Mouse (Mus musculus): Measurements from ENCODE around the gene Pgf.

Gene Pgf

GRCm38 (mm10) chr12:85177740-85178239, at the start of gene Pgf:
Pgf (minus strand) TSS chr12:85177790.
- no peak for DNase-seq (ENCODE audit: inconsistent ontology term)

GRCm38 (mm10) chr12:85227227-85227626, 49.6 kb upstream of the Pgf start:
- DNase-seq (ENCODE audit: inconsistent ontology term), result no peak

GRCm38 (mm10) chr12:85219905-85220290, 42.3 kb upstream of the Pgf start:
- no peak for DNase-seq (ENCODE audit: inconsistent ontology term)

GRCm38 (mm10) chr12:85219236-85219904, 41.8 kb upstream of the Pgf start, which contains the start of gene Eif2b2:
Eif2b2 (plus strand) TSS chr12:85219481.
- peak; percentile 99 for DNase-seq (ENCODE audit: inconsistent ontology term)

- DNase-seq (ENCODE audit: inconsistent ontology term), result no peak
Measured at GRCm38 (mm10) chr12:85217733-85218310, 40.2 kb upstream of the Pgf start.

- DNase-seq (ENCODE audit: inconsistent ontology term), result no peak
Measured at GRCm38 (mm10) chr12:85215031-85215430, 37.4 kb upstream of the Pgf start.

- DNase-seq (ENCODE audit: inconsistent ontology term), result no peak
Measured at GRCm38 (mm10) chr12:85208687-85209199, 31.2 kb upstream of the Pgf start.

- no peak for DNase-seq (ENCODE audit: inconsistent ontology term)
Measured at GRCm38 (mm10) chr12:85205425-85205824, 27.8 kb upstream of the Pgf start.

- DNase-seq (ENCODE audit: inconsistent ontology term), result no peak
Measured at GRCm38 (mm10) chr12:85204105-85204504, 26.5 kb upstream of the Pgf start.

GRCm38 (mm10) chr12:85203699-85204098, 26.1 kb upstream of the Pgf start:
- DNase-seq (ENCODE audit: inconsistent ontology term), result peak; percentile 28

- no peak for DNase-seq (ENCODE audit: inconsistent ontology term)
Measured at GRCm38 (mm10) chr12:85202191-85202590, 24.6 kb upstream of the Pgf start.

- DNase-seq (ENCODE audit: inconsistent ontology term), result no peak
Measured at GRCm38 (mm10) chr12:85201830-85202147, 24.2 kb upstream of the Pgf start.

- DNase-seq (ENCODE audit: inconsistent ontology term), result peak; percentile 93
Measured at GRCm38 (mm10) chr12:85200929-85201829, 23.6 kb upstream of the Pgf start.

GRCm38 (mm10) chr12:85199954-85200353, 22.4 kb upstream of the Pgf start:
- DNase-seq (ENCODE audit: inconsistent ontology term), result no peak

GRCm38 (mm10) chr12:85197936-85198335, 20.3 kb upstream of the Pgf start:
- no peak for DNase-seq (ENCODE audit: inconsistent ontology term)

GRCm38 (mm10) chr12:85197371-85197770, 19.8 kb upstream of the Pgf start:
- no peak for DNase-seq (ENCODE audit: inconsistent ontology term)

GRCm38 (mm10) chr12:85196191-85196590, 18.6 kb upstream of the Pgf start:
- no peak for DNase-seq (ENCODE audit: inconsistent ontology term)

GRCm38 (mm10) chr12:85195086-85195485, 17.5 kb upstream of the Pgf start:
- no peak for DNase-seq (ENCODE audit: inconsistent ontology term)

- DNase-seq (ENCODE audit: inconsistent ontology term), result peak; percentile 72
Measured at GRCm38 (mm10) chr12:85194623-85195018, 17.0 kb upstream of the Pgf start.

- DNase-seq (ENCODE audit: inconsistent ontology term), result no peak
Measured at GRCm38 (mm10) chr12:85193923-85194622, 16.5 kb upstream of the Pgf start.

- DNase-seq (ENCODE audit: inconsistent ontology term), result no peak
Measured at GRCm38 (mm10) chr12:85193146-85193545, 15.6 kb upstream of the Pgf start.
